Mouse (Mus musculus) lung, postnatal 10 days (tissue): ENCODE results near the gene Rbp7.

Experiments
- DNase-seq: peaks from one replicate; pipeline ENCODE4 v3.0.0; 2021

Gene Rbp7

GRCm38 (mm10) chr4:149404640-149405465, 49.9 kb downstream of the Rbp7 start:
- no peak for DNase-seq

GRCm38 (mm10) chr4:149403037-149403436, 51.7 kb downstream of the Rbp7 start:
- DNase-seq = no peak

GRCm38 (mm10) chr4:149401591-149401982, 53.2 kb downstream of the Rbp7 start:
- DNase-seq = no peak

GRCm38 (mm10) chr4:149400878-149401590, 53.7 kb downstream of the Rbp7 start:
- no peak for DNase-seq
